Mouse (Mus musculus) kidney, postnatal 14 days (tissue): ENCODE data around the gene Acer1.
A peak's percentile ranks its signal among the peaks of the same experiment; 100 is the strongest.

Experiments
- DNase-seq: peaks from one replicate; pipeline ENCODE4 v3.0.0; 2022; ENCODE audit warnings: mixed read lengths

The Acer1 gene

GRCm38 (mm10) chr17:56988921-56989430, 7.0 kb upstream of the Acer1 start:
- DNase-seq: no peak

GRCm38 (mm10) chr17:56988441-56988840, 6.5 kb upstream of the Acer1 start:
- no peak for DNase-seq

GRCm38 (mm10) chr17:56986105-56986805, 4.3 kb upstream of the Acer1 start:
- no peak for DNase-seq

GRCm38 (mm10) chr17:56985656-56986055, 3.7 kb upstream of the Acer1 start:
- DNase-seq: no peak

GRCm38 (mm10) chr17:56984886-56985285, 3.0 kb upstream of the Acer1 start:
- no peak for DNase-seq

- DNase-seq: no peak
Observed at GRCm38 (mm10) chr17:56981049-56981448, 877 bp downstream of the Acer1 start.

- DNase-seq: no peak
Observed at GRCm38 (mm10) chr17:56979524-56979923, 2.4 kb downstream of the Acer1 start.

- DNase-seq: no peak
Observed at GRCm38 (mm10) chr17:56976531-56977390, 5.2 kb downstream of the Acer1 start.

- no peak for DNase-seq
Observed at GRCm38 (mm10) chr17:56975391-56975790, 6.5 kb downstream of the Acer1 start.

- no peak for DNase-seq
Observed at GRCm38 (mm10) chr17:56974708-56975240, 7.2 kb downstream of the Acer1 start.

GRCm38 (mm10) chr17:56973956-56974707, 7.8 kb downstream of the Acer1 start:
- no peak for DNase-seq

- DNase-seq: no peak
Observed at GRCm38 (mm10) chr17:56970081-56970480, 11.8 kb downstream of the Acer1 start.

GRCm38 (mm10) chr17:56969321-56969720, 12.6 kb downstream of the Acer1 start:
- DNase-seq: no peak

GRCm38 (mm10) chr17:56963646-56964045, 18.3 kb downstream of the Acer1 start:
- no peak for DNase-seq

GRCm38 (mm10) chr17:56962642-56963405, 19.1 kb downstream of the Acer1 start:
- DNase-seq: no peak

GRCm38 (mm10) chr17:56961880-56962279, 20.0 kb downstream of the Acer1 start:
- DNase-seq: no peak

- no peak for DNase-seq
Observed at GRCm38 (mm10) chr17:56958667-56959066, 23.3 kb downstream of the Acer1 start.

GRCm38 (mm10) chr17:56957763-56958429, 24.0 kb downstream of the Acer1 start:
- DNase-seq: no peak

GRCm38 (mm10) chr17:56954871-56955270, 27.1 kb downstream of the Acer1 start:
- no peak for DNase-seq

- no peak for DNase-seq
Observed at GRCm38 (mm10) chr17:56952639-56953038, 29.3 kb downstream of the Acer1 start.

- peak; percentile 45 for DNase-seq
Observed at GRCm38 (mm10) chr17:56950915-56951314, 31.0 kb downstream of the Acer1 start.
